Mouse (Mus musculus) MEL-GATA-1-ER (cell line): ENCODE measurements around the gene Rasl10a.

ENCODE experiments used
- DNase-seq: peaks from one replicate; pipeline ENCODE4 v3.0.0-alpha.2; 2012; ENCODE audit warnings: low read depth; ENCODE audit errors: extremely low read depth

Rasl10a gene

GRCm38 (mm10) chr11:5057856-5058641 lies at the start of gene Rasl10a:
TSS of gene Rasl10a (plus strand) at chr11:5058128.
- DNase-seq, result no peak

- no peak for DNase-seq
Measured at GRCm38 (mm10) chr11:5008867-5009266, 49.1 kb upstream of the Rasl10a start.

GRCm38 (mm10) chr11:5009354-5010074 lies 48.4 kb upstream of the Rasl10a start:
- peak; percentile 70 for DNase-seq

- no peak for DNase-seq
Measured at GRCm38 (mm10) chr11:5010205-5010604, 47.7 kb upstream of the Rasl10a start.

GRCm38 (mm10) chr11:5011480-5011879 lies 46.4 kb upstream of the Rasl10a start:
- DNase-seq, result no peak

GRCm38 (mm10) chr11:5012213-5012715 lies 45.7 kb upstream of the Rasl10a start:
- no peak for DNase-seq

- no peak for DNase-seq
Measured at GRCm38 (mm10) chr11:5015720-5016119, 42.2 kb upstream of the Rasl10a start.

- DNase-seq, result no peak
Measured at GRCm38 (mm10) chr11:5016286-5016685, 41.6 kb upstream of the Rasl10a start.

- DNase-seq, result no peak
Measured at GRCm38 (mm10) chr11:5017506-5017905, 40.4 kb upstream of the Rasl10a start.

GRCm38 (mm10) chr11:5025108-5025507 lies 32.8 kb upstream of the Rasl10a start:
- DNase-seq, result no peak

- no peak for DNase-seq
Measured at GRCm38 (mm10) chr11:5028228-5028627, 29.7 kb upstream of the Rasl10a start.

- DNase-seq, result no peak
Measured at GRCm38 (mm10) chr11:5032706-5033105, 25.2 kb upstream of the Rasl10a start.

- DNase-seq, result no peak
Measured at GRCm38 (mm10) chr11:5033136-5033535, 24.8 kb upstream of the Rasl10a start.

GRCm38 (mm10) chr11:5035421-5035820 lies 22.5 kb upstream of the Rasl10a start:
- no peak for DNase-seq

GRCm38 (mm10) chr11:5037146-5037854 lies 20.6 kb upstream of the Rasl10a start:
- DNase-seq, result no peak

GRCm38 (mm10) chr11:5040585-5040984 lies 17.3 kb upstream of the Rasl10a start:
- DNase-seq, result no peak

GRCm38 (mm10) chr11:5041144-5041780 lies 16.7 kb upstream of the Rasl10a start:
- DNase-seq, result no peak

GRCm38 (mm10) chr11:5042645-5043381 lies 15.1 kb upstream of the Rasl10a start:
- no peak for DNase-seq

- DNase-seq, result no peak
Measured at GRCm38 (mm10) chr11:5046321-5046926, 11.5 kb upstream of the Rasl10a start.

- no peak for DNase-seq
Measured at GRCm38 (mm10) chr11:5051629-5052028, 6.3 kb upstream of the Rasl10a start.
